8 mouse cellular contexts compared by ENCODE assay signal in the genomic region with DNA sequence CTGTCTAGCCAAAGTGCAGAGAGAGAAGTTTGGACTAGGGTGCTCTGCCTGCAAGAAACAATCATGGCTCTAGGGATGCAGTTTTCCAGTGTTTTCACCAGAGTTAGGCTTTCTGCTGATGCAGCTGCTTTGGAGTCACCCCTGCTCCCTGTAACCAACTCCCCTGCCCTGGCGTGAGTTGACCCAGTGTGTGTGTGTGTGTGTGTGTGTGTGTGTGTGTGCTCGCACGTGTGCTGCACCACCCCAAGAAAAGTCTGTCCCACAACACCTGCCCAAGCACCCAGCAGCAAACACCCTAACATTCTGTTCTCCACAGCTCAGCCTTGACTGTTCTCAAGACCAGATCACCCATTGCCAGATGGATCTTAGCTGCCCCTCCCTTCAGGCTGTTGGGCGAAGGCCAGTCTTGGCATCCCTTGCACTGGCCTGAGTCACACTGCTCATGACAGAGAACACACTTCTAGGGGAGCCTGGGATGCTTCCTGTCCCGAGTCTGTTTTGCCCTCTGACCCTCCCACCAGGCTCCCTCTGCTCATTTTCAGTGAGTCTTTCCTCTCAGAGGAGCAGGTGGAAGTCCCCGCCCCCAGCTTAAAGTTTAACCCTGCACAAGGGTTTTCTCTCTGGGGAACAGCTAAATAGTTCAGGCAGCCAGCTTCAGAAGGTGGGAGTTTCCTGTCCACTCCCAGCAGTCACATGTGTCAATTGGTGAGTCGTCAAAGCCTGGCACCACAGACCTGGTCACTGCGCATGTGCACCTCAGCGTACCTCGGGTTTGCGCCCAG. TPM values are rescaled to one million over a fixed set of nuclear protein-coding genes. Genes with fewer than 3 reads are reported as not detected.
DNase-seq lines count a peak whose midpoint lies in the region; ATAC-seq lines count a peak whose summit lies in the region.

No protein-coding gene starts in this region.

- H3K27me3 ChIP-seq in kidney, embryonic 16.5 days (ENCODE audit: insufficient read depth, low read length): no peaks in the 10 kb centered on the region

- no peak overlapping the region for H3K9ac ChIP-seq in kidney, embryonic 16.5 days (replicated peaks; ENCODE audit: low read length)

- H3K4me1 ChIP-seq in kidney, embryonic 16.5 days (ENCODE audit: insufficient read depth, low read length): peaks cover 16% of the 10 kb centered on the region

- ATAC-seq in kidney, embryonic 16.5 days (ENCODE audit: low FRiP score, low TSS enrichment): peak; percentile 87

- DNase-seq in adrenal gland, adult (ENCODE audit: inconsistent age in 2 of 2, low spot score in 1 of 2): peak; percentile 77 to 81
- peak; percentile 87 for DNase-seq in cerebellum, adult 8-10 months
- peak; percentile 83 for DNase-seq in heart, adult 8-10 months (ENCODE audit: low spot score)
- DNase-seq in lung, postnatal 36 days: peak; percentile 85
- peak; percentile 10 to 29 for DNase-seq in thymus, postnatal 36 days
- DNase-seq in left cerebral cortex, postnatal 14 days (ENCODE audit: low spot score in 2 of 2): no peak
- no peak for DNase-seq in right cerebral cortex, postnatal 36 days (ENCODE audit: low spot score in 2 of 2)

- no peaks in the 10 kb centered on the region for H3K36me3 ChIP-seq in kidney, embryonic 16.5 days (ENCODE audit: insufficient read depth, low read length)

- H3K27ac ChIP-seq in kidney, embryonic 16.5 days (ENCODE audit: low read length): peak overlapping the region; percentile 67

- no peaks in the 10 kb centered on the region for H3K9me3 ChIP-seq in kidney, embryonic 16.5 days (ENCODE audit: low read length)

- WGBS in kidney, embryonic 16.5 days: 49% methylated on average over 11 of the region's 11 CpGs

- intact Hi-C loops in left cerebral cortex, postnatal 14 days (cut with DNase I): no loop called here

- H3K4me3 ChIP-seq in kidney, embryonic 16.5 days (ENCODE audit: low read length): no peak overlapping the region

- no peak overlapping the region for H3K4me2 ChIP-seq in kidney, embryonic 16.5 days (replicated peaks; ENCODE audit: low read depth, low read length)

RNA-seq across cellular contexts. Expression of a gene that starts 26.9 kb away (rescaled TPM):
- total RNA-seq in heart, adult 8-10 months (2022): 10 to 100 TPM; 23.6 to 29.0 (median 26.3) TPM
- 13.0 and 14.0 TPM in 2 replicates for polyA plus RNA-seq in kidney, embryonic 16.5 days (2015; fragmentation: Nextera tagmentation; extraction: Ambion mirVana)
- 100 to 1,000 TPM; 136 to 148 TPM for total RNA-seq in left cerebral cortex, postnatal 14 days (2021)

RNA-seq across cellular contexts. Expression of a gene that starts 53.9 kb away (rescaled TPM):
- total RNA-seq in heart, adult 8-10 months (2022): 10 to 100 TPM; 30.4 to 31.5 (median 30.8) TPM
- polyA plus RNA-seq in kidney, embryonic 16.5 days (2015; fragmentation: Nextera tagmentation; extraction: Ambion mirVana): 77.5 and 79.1 TPM in 2 replicates
- 10 to 100 TPM; 33.5 to 34.0 TPM for total RNA-seq in left cerebral cortex, postnatal 14 days (2021)

Comparison
In these comparisons a context has a peak if more than half of its experiments do, and no peak if none do; other contexts are left out.
1. DNase-seq: peak in adrenal gland, adult (2 of 2), cerebellum, adult 8-10 months (single experiment), heart, adult 8-10 months (single experiment), lung, postnatal 36 days (single experiment) and thymus, postnatal 36 days (2 of 2); none in left cerebral cortex, postnatal 14 days (0 of 2) and right cerebral cortex, postnatal 36 days (0 of 2).
2. RNA of a gene that starts 26.9 kb away (total RNA-seq): 136 to 148 TPM in left cerebral cortex, postnatal 14 days; 23.6 to 29.0 TPM in heart, adult 8-10 months; every median in the first group is over 4 times any median in the second.